Mouse (Mus musculus) heart, postnatal 36 days (tissue): Measurements from ENCODE around the gene Gemin4. TPM values are rescaled to one million over a fixed set of nuclear protein-coding genes. Genes with fewer than 3 reads are reported as not detected.

Experiments used
- DNase-seq, 2 experiments: peaks; one replicate each; pipeline ENCODE4 v3.0.0; 2021 to 2022
- intact Hi-C: fragments of 180-260 bp; cut with DNase I; formaldehyde crosslinking; loops from one replicate; pipeline ENCODE4 v1.15.1; 2025
- total RNA-seq, 2 experiments: library from RNA; stranded (reverse); gene quantifications; 2 replicates each; pipeline ENCODE4 v1.2.3; 2021

Gemin4 gene
- 1 to 10 TPM; 2.3 to 4.5 TPM for total RNA-seq

GRCm38 (mm10) chr11:76217390-76217800, at the start of gene Gemin4, which contains the start of gene Dbil5:
TSS of gene Gemin4 (minus strand) at chr11:76217664.
TSS of gene Dbil5 (plus strand) at chr11:76217608.
- intact Hi-C loops = loop anchor here (2.0 kb wide), 2 partner anchors 25 to 39 kb away; partner anchors contain the start of genes Fam57a, Glod4, Mrm3 and Vps53

DNA sequence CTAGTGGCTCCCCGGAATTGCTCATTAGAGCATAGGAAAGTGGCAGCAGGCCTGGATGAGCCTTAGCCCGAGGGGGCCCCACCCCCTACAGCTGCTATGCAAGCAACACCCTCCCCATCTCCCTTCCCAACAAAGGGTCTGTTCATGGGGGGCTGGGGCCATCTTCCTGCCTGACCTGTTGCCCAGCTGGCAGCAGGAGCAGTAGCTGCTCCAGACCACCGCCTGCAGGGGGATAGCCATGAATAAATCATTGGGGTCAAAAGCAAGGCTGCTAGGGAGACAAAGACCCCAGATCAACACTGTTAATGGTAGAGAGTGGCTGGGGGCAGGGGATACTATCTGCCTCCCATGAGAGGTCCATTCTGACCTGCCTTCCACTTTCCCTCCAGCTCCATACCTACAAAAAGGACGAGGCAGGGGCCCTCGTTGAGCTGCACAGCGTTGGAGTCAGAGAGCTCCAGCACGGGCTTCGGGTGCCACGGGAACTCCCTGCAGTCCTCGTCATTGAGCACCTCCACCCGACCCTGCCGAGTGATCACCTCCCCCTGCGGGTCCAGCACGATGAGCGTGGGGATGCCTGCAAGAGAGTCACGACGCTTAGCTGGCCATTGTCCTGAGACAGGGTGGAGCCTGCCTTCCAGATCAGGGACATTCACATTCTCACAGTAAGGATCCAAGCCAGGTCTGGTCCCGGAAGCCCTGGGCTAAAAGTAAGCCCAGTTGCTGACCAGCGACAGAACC, 45.3 kb upstream of the Gemin4 start:
- intact Hi-C loops = no loop called here
- DNase-seq = no peak

More at GRCm38 (mm10) chr11:76217390-76217800, at the start of gene Gemin4, which contains the start of gene Dbil5:
- DNase-seq = peak; percentile 95 to 97

GRCm38 (mm10) chr11:76261224-76261623, 43.8 kb upstream of the Gemin4 start:
- intact Hi-C loops = no loop called here
- DNase-seq = no peak

DNA sequence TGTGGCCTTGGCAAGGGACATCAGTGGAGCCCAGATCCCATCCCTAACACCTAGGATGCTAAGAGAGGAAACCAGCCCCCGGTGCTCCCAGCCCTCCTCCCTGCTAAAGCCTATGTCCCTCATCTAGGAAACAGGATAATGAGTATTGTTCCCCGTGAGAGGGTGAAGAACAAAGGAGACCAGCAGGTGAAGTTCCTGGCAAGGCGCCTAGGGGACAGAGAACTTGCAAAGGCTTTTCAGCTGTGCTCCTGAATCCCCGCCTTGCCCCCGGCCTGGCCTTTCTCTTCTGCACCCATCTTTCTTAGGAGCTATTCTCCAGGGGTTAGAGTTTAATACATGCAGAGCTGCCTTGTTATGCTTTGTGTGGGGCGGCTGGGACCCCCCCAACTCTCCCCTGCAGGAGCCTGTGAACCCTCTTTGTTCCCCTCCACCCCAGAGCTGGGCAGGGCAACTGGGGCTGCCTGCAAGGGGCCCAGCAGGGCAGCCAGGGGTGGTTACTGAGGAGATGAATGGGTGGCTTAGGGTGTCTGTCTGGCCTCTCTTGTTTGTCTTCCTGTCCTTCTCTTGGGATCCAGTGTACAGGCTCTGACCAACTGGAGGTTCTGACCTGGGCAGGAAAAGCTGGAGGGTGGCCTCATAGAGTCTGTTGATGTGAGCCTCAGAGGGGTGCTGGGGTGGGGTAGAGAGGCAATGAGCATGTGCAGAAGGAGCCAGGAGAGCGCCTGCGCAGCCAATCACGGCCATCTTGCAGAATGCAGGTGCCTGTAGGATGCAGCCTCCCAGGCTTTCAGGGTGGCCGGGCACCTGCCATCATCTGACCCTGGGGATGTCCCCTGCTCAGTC, 43.0 kb upstream of the Gemin4 start:
- no peak for DNase-seq
- intact Hi-C loops = no loop called here

- intact Hi-C loops = loop anchor here (5.0 kb wide), 1 partner anchor 239 kb away; no protein-coding TSS in a partner anchor
- DNase-seq = no peak
These were observed 41.0 kb upstream of the Gemin4 start for GRCm38 (mm10) chr11:76258511-76258910.

- intact Hi-C loops = loop anchor here (5.0 kb wide), 1 partner anchor 240 kb away; no protein-coding TSS in a partner anchor
- DNase-seq = no peak
These were observed 39.9 kb upstream of the Gemin4 start for GRCm38 (mm10) chr11:76257386-76257785.

GRCm38 (mm10) chr11:76256129-76256528, 38.7 kb upstream of the Gemin4 start:
- intact Hi-C loops = loop anchor here (5.0 kb wide), 1 partner anchor 241 kb away; no protein-coding TSS in a partner anchor
- no peak for DNase-seq

DNA sequence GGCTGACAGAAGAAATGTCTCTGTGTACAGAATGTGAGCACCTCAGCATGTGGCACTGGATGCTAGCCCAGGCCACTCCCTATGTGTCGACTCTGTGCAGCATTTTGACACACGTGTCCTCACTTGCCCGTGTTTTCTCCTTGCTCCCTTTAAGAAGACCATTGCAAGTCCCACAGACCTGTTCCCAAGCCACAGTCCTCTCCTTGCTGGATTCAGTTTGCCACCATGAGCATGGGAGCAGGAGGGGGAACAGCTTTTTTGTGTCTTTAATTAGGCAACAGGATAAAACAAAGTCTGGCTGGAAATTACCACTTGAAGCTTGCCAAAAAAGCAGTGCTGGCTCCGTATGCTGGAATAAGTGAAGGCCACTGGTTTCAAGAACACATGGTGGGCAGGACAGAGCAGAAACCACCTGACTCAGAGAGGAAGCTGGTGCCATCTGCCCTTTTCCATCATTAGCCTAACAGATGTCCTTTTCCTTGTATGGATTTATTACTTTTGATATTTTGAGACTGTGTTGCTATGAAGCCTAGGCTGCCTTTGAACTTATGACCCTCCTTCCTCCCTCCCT, 38.1 kb upstream of the Gemin4 start:
- intact Hi-C loops = loop anchor here (5.0 kb wide), 1 partner anchor 242 kb away; no protein-coding TSS in a partner anchor
- no peak for DNase-seq

GRCm38 (mm10) chr11:76253918-76254264, 36.4 kb upstream of the Gemin4 start:
- intact Hi-C loops = loop anchor here (1.0 to 2.0 kb wide), 3 partner anchors 148 to 201 kb away; partner anchors contain the start of gene Timm22
- no peak for DNase-seq

- intact Hi-C loops = loop anchor here (1.0 to 2.0 kb wide), 3 partner anchors 149 to 201 kb away; partner anchors contain the start of gene Timm22
These were observed 35.9 kb upstream of the Gemin4 start for GRCm38 (mm10) chr11:76253145-76253917.

DNA sequence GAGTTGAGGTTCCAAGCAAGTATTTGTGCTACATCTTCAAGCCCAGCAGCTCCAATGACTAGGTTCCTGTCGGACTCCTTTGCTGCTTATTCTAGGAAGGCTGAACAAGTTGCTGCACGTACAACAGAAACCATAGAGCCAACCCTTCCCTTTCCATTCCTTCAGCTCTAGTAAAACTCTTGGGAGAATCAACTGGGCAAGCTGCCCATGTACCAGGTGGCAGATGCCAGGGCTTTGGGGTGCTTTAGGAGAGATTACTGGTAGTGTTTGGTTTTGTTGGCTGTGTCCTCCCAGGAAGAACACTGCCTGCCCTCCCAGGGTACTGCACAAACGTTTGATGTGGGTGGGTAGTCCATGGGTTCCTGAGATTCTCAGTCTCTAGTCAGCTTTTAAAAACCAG, 34.6 kb upstream of the Gemin4 start:
- DNase-seq = no peak
- intact Hi-C loops = loop anchor here (2.0 kb wide), 1 partner anchor 203 kb away; no protein-coding TSS in a partner anchor

More at GRCm38 (mm10) chr11:76253145-76253917, 35.9 kb upstream of the Gemin4 start:
- peak; percentile 86 to 91 for DNase-seq

DNA sequence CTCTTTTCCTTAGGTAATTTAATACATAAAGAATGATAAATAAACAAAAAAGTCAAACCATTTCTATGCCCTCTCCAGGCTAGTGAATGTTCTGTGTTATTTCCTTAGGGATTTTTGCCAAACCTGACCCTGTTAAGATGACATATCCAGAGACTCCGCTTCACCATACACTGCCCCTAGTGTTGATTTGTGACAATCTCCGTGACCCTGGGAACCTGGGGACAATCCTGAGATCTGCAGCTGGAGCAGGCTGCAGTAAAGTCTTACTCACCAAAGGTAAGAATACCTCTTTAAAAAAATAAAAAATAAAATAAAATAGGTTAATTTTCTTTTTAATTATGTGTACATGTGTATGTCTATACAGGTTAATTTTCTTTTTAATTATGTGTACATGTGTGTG, 29.8 kb upstream of the Gemin4 start:
- no peak for DNase-seq

DNA sequence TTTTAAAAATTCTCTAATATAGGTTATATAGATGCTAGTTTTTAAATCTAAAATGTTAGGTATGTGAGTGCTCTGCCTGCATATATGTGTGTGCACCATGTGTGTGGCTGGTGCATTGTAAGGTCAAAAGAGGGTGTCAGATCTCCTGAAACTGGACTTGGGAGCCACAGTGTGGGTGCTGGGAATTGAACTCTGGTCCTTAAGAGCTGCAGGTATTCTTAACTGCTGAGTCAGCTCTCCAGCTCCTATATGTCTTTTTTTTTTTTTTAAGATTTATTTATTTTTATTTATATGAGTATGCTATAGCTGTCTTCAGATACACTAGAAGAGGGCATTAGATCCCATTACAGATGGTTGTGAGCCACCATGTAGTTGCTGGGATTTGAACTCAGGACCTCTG, 29.0 kb upstream of the Gemin4 start:
- intact Hi-C loops = no loop called here
- DNase-seq = no peak

More for the DNA sequence above, 29.8 kb upstream of the Gemin4 start:
- intact Hi-C loops = no loop called here

DNA sequence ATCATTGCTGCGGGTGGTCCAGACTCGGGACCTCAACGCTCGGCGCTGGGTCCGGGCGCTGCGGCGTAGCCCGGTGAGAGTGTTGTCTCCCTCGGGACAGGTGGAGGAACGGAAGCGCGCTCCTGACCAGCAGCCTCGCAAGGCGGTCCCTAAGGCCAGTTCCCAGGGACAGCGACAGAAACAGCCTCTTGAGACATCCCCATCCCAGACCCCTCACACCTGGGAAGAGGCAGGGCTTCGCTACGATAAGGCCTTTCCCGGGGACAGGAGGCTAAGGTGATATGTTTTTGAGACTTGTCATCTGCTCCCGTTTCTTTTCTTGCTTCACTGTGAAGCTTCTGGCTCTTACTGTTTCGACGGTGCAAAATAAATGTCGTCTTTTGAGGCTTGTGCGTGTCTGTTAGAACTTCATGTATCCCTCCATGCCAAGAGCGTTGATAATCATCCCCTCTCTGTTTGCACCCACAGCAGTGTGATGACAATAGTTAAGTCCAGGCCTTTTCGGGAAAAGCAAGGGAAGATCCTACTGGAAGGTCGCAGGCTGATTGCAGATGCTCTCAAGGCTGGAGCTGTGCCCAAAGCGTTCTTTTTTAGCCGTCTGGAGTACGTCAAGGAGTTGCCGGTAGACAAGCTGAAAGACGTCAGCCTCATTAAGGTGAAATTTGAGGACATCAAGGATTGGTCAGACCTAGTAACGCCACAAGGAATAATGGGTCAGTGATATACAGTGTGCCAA, 26.5 kb upstream of the Gemin4 start:
- DNase-seq = no peak
- intact Hi-C loops = loop anchor here (2.0 kb wide), 1 partner anchor 27 kb away; the partner anchor contains the start of genes Dbil5 and Gemin4

DNA sequence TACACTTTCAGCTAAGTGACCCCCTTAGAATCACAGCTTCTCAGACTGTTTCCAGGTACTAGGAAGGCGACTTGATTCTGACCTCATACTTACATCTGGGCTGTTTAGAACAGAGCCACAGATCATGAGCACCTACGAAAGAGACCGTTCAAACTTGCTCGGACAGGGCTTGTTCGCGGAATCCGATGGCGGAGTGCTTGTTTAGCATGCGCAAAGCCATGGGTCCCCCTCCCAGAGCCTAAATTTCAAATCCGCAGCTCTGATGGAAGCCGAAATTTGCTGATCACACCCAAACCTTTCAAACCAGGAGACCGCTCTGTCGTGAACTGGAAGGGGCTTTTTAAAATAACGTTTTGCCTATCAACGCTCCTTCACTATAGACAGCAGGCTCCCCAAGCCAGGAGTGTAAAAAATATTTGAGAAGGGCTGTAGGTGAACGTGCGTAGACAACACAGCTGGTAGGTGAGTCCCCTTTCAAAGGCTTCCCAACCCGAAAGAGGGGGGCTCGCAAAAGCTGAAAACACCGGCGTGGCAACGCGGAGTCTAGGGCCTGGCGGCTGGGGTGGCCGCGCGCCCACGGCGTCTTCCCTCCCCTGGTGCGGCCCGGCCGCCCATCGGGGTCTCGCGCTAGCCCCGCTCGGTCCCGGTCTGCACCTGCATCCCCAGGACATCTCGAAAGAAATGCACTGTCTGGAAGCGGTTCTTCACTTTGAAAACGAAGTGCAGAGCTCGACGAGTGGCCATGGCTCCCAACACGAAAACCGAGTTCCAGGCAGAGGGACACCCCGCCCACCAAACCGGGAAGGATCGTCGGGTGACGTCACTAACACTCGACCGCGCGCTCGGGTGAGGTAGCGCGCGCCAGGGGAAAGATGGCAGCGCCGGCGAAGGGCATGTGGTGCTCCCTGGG, 25.7 kb upstream of the Gemin4 start, which contains the start of the genes Mrm3 and Glod4:
Gene Mrm3 (plus strand): TSS at position 815 of the 910 bp plus-strand sequence.
Gene Glod4 (minus strand): TSS at position 825 of the 910 bp plus-strand sequence.
- peak; percentile 91 to 92 for DNase-seq
- intact Hi-C loops = loop anchor here (2.0 kb wide), 1 partner anchor 26 kb away; the partner anchor contains the start of genes Dbil5 and Gemin4

DNA sequence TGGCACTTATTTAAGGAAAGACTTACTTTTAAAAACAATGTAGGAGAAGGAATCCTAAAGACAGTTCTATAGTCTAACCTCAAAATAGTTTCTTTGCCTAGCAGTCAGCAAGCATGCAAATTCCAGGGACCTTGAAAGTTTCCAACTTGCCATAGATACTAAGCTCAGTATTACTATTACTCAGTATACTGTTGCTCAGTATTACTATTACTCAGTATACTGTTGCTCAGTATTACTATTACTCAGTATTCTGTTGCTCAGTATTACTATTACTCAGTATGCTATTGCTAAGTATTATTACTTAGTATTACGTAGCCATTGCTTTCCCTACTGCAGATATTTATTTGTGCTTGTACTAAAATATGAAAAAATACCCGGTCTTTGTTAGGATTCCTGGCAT, 22.3 kb upstream of the Gemin4 start:
- DNase-seq = no peak
- intact Hi-C loops = no loop called here

- no peak for DNase-seq
- intact Hi-C loops = no loop called here
These were observed 18.7 kb upstream of the Gemin4 start for GRCm38 (mm10) chr11:76236136-76236535.

DNA sequence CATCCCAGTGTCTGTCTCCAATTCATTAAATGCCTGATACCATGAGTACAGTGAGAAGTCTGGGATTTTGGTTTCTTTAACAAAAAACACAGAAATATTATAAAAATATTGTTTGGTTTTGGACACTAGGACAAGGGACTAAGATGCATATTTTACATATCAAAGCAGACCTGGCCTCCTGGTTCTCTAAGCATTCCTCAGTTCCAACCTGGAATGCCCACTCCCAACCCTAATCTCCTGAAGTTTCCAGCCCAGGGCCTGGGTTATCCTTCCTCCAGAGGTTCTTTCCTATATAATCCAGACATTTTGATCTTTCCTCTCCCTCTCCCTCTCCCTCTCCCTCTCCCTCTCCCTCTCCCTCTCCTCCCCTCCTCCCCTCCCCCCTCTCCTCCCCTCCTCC, 7.6 kb upstream of the Gemin4 start:
- no peak for DNase-seq
- intact Hi-C loops = no loop called here
